Mouse (Mus musculus): ENCODE data around the gene Zcrb1. TPM values are rescaled to one million over a fixed set of nuclear protein-coding genes. Genes with fewer than 3 reads are reported as not detected.
A peak's percentile ranks its signal among the peaks of the same experiment; 100 is the strongest.
"Not testable (repeated sequence)": the region's sequence is repeated elsewhere in the genome, so short reads cannot be mapped to it uniquely, and the experiment has no call there.

Zcrb1 gene
- polyA plus RNA-seq, 1 experiment from 2014 or later, result 153 TPM

DNA sequence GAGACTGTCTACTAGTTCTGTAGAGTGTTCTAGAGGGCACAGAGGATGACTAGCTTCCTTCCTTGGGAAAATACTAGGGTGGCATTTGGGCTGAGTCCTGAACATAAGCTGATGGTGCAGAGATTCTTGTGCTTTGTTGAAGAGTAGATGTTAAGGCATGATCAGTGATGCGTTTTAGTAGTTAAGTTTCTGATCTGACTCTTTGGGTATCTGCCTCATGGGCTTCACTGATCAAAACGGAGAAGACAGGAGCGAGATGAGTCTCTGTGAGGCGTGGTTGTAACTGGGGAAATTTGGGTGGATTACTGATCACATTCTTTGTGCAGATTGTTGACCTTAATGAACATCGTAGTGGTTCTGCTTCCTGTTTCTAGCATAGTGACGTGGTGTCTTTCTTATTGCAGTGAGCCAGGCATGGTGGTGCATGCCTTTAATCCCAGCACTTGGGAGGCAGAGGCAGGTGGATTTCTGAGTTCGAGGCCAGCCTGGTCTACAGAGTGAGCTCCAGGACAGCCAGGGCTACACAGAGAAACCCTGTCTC, 7.4 kb upstream of the Zcrb1 start:
- no peak for ATAC-seq (replicated peaks)
- WGBS, result 89% methylated on average over 7 of the region's 7 CpGs
- Histone ChIP-seq H3K4me3 (no peak overlapping the region), H3K27me3 (no peaks in the 10 kb centered on the region), H3K27ac (replicated peaks) (no peak overlapping the region), H3K9ac (replicated peaks) (no peak overlapping the region), H3K4me2 (replicated peaks) (no peak overlapping the region), H3K9me3 (no peaks in the 10 kb centered on the region), H3K36me3 (no peaks in the 10 kb centered on the region), H3K4me1 (peaks cover 5% of the 10 kb centered on the region)

DNA sequence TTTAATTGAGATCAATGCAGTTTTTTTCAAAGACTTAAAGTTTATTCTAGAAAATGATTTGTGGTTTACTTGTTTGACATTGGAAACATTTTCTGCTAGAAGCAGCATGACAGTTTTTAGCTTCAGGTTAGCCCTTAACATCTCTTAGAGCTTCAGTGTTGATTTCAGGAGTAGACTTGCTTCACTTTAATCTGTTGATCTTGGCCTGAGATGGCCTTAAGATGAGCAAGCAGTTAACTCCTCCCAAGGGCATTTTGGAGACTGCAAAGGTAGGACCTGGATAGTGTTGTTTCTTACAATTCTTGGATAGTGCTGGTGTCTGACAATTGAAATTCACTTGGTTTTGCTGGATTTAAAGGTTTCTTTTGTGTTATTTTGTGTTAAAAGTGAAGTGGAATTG, 6.7 kb upstream of the Zcrb1 start:
- H3K9ac ChIP-seq (replicated peaks), result no peak overlapping the region
- H3K36me3 ChIP-seq, result no peaks in the 10 kb centered on the region
- H3K4me3 ChIP-seq, result no peak overlapping the region
- H3K27ac ChIP-seq (replicated peaks), result no peak overlapping the region
- H3K9me3 ChIP-seq, result no peaks in the 10 kb centered on the region
- H3K4me2 ChIP-seq (replicated peaks), result no peak overlapping the region
- ATAC-seq (replicated peaks), result no peak
- peaks cover 10% of the 10 kb centered on the region for H3K4me1 ChIP-seq
- no peaks in the 10 kb centered on the region for H3K27me3 ChIP-seq

DNA sequence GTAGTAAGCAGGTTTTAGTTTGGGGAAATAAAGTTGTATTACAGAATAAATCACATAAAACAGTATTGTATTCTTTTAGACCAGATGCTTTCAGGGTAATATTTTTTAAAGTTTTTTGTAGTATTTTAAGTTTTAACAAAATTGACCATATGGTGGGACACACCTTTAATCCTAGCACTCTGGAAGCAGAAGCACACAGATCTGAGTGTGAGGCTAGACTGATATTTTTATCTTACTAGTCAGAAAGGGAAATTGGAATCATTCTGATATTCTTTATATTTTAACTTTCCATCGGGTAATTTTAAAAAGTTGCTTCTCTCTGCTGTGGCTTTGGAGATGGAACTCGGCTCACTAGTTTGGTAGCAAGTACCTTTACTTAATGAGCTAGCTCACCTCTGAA, 4.6 kb upstream of the Zcrb1 start:
- peaks cover 23% of the 10 kb centered on the region for H3K4me1 ChIP-seq
- no peak overlapping the region for H3K9ac ChIP-seq (replicated peaks)
- H3K27ac ChIP-seq (replicated peaks), result no peak overlapping the region
- no peak for ATAC-seq (replicated peaks)
- no peak overlapping the region for H3K4me3 ChIP-seq
- H3K36me3 ChIP-seq, result no peaks in the 10 kb centered on the region
- H3K27me3 ChIP-seq, result no peaks in the 10 kb centered on the region
- 99% methylated on average over 2 of the region's 2 CpGs for whole genome bisulfite sequencing
- H3K9me3 ChIP-seq, result no peaks in the 10 kb centered on the region
- H3K4me2 ChIP-seq (replicated peaks), result no peak overlapping the region

DNA sequence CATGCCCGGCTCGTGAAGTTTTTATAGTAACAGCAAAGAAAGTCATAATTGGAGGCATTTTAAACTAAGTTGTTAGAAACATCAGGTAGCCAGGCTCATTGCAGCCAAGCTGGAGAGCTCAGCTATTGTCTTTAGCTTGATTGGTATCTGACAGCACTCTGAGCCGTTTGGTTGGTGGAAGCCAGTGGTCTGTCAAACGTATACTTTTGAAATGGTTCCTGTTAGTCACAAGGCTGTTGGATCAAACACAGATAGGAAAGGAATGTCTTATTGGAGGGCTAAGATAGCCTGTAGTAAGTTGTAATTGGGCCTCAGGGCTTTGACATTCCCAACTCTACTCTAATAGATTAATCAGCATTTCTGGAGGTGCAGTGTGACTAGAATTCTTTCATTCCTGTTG, 3.3 kb upstream of the Zcrb1 start:
- Histone ChIP-seq H3K4me2 (replicated peaks) (no peak overlapping the region), H3K4me1 (peaks cover 34% of the 10 kb centered on the region), H3K4me3 (no peak overlapping the region), H3K9ac (replicated peaks) (no peak overlapping the region), H3K36me3 (no peaks in the 10 kb centered on the region), H3K9me3 (no peaks in the 10 kb centered on the region), H3K27me3 (no peaks in the 10 kb centered on the region), H3K27ac (replicated peaks) (no peak overlapping the region)
- 79% methylated on average over 4 of the region's 4 CpGs for WGBS
- ATAC-seq (replicated peaks), result no peak

DNA sequence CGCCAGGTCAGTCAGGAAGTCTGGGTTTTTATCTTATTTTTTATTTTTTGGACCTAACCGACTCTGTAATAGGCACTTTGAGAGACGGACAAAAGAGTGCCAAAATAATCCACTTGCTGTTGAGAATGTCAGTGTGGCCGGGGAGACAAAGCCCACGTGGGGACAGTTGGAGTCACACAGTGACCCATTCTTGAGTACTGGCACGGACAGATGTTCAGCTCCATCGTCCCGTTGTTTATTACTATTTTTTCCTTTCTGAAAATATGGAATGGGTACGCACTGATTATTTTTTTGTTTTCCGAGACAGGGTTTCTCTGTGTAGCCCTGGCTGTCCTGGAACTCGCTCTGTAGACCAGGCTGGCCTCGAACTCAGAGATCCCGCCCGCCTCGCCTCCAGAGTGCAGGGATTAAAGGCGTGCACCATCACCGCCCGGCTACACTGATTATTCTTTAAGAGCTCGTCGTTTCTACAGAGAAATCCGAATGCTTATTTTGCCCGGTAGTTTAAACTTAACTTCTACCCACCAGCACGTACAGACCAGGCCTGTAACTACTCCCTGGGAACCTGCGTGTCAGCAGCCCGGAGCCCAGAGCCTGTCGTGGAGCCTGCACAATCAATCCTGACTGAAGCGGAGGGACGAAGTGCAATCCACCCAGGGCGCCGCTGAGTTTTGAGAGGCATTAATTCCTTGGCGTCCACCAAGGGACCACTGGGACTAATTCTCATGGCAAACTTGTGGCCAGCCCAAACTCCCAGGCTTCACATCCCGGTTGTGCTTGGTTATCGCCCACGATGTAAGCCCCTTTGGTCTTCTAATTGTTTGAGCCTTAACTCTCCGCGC, 786 bp upstream of the Zcrb1 start:
- H3K9me3 ChIP-seq, result no peaks in the 10 kb centered on the region
- H3K9ac ChIP-seq (replicated peaks), result peak overlapping the region; percentile 92
- peak; percentile 41 for ATAC-seq (replicated peaks)
- H3K4me3 ChIP-seq, result peak overlapping the region; percentile 81
- no peaks in the 10 kb centered on the region for H3K27me3 ChIP-seq
- H3K4me1 ChIP-seq, result peaks cover 43% of the 10 kb centered on the region
- peaks cover 10% of the 10 kb centered on the region for H3K36me3 ChIP-seq
- peak overlapping the region; percentile 92 for H3K27ac ChIP-seq (replicated peaks)
- H3K4me2 ChIP-seq (replicated peaks), result peak overlapping the region; percentile 79
- WGBS, result 2% methylated on average over 36 of the region's 36 CpGs

DNA sequence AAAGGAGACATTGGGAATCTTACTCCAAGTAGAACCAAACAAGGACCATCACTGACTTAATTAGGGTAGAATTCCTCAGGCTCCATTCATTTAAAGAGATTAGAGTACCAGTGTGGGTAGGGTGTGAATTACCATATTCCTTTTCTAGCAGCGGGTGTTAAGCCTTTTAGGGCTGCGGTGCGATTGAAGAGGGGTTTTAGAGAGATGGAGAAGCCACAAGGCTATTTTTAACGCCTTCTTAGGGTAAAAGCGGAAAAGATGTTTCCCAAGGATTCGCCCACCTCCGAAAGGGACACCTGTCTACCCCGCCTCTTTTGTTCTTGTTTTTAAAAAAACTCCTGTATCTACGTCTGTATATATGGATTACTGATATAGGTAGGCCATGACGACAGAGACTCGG, 865 bp downstream of the Zcrb1 start:
- under 1% methylated on average over 11 of the region's 11 CpGs for WGBS
- ATAC-seq (replicated peaks), result no peak
- Histone ChIP-seq H3K9ac (replicated peaks) (peak overlapping the region; percentile 92), H3K27ac (replicated peaks) (no peak overlapping the region), H3K36me3 (peaks cover 18% of the 10 kb centered on the region), H3K9me3 (no peaks in the 10 kb centered on the region), H3K4me3 (peak overlapping the region; percentile 81), H3K4me2 (replicated peaks) (peak overlapping the region; percentile 79), H3K4me1 (peaks cover 43% of the 10 kb centered on the region), H3K27me3 (no peaks in the 10 kb centered on the region)

DNA sequence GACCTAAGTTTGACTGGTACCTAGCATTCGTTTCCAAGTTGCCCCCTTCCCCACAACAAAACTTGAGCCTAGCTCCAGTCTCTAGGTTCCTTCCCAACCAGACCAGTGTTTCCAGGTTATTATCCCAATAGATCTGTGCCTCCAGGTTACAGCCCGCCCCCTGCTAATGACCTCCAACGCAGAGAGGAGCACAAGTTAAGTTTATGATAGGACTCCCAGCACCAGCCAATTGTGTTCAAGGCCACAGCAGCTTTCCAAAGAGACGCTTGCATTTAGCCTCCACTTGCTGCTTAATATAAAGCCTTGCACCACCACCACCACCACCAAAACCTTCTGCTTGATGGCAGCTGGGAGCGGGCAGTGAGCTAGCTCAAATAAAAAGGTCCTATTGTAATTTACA, 16.8 kb downstream of the Zcrb1 start:
- Histone ChIP-seq H3K4me2 (replicated peaks) (no peak overlapping the region), H3K9me3 (no peaks in the 10 kb centered on the region), H3K9ac (replicated peaks) (no peak overlapping the region), H3K36me3 (peaks cover 18% of the 10 kb centered on the region), H3K27me3 (no peaks in the 10 kb centered on the region), H3K27ac (replicated peaks) (no peak overlapping the region), H3K4me1 (no peaks in the 10 kb centered on the region), H3K4me3 (no peak overlapping the region)
- 76% methylated on average over 5 of the region's 5 CpGs for WGBS
- ATAC-seq (replicated peaks), result no peak

DNA sequence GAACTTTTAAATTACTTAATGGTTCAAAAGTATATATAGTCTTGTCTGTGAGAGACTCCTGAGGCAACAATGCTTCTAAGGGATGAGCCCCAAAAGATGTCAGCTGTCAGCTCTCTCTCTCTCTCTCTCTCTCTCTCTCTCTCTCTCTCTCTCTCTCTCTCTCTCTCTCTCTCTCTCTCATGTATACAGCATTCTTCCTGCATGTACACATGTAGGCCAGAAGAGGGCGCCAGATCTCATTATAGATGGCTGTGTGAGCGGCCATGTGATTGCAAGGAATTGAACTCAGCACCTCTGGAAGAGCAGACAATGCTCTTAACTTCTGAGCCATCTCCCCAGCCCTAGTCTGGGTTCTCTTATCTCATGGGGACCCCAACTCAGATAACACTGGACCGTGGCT, 19.0 kb downstream of the Zcrb1 start:
- 91% methylated on average over 3 of the region's 3 CpGs for WGBS
- Histone ChIP-seq H3K9ac (replicated peaks) (no peak overlapping the region), H3K36me3 (peaks cover 5% of the 10 kb centered on the region; the same call in 1 of the 2 replicates), H3K9me3 (no peaks in the 10 kb centered on the region), H3K27ac (replicated peaks) (no peak overlapping the region), H3K4me2 (replicated peaks) (no peak overlapping the region), H3K27me3 (no peaks in the 10 kb centered on the region), H3K4me1 (no peaks in the 10 kb centered on the region), H3K4me3 (no peak overlapping the region)
- no peak for ATAC-seq (replicated peaks)

DNA sequence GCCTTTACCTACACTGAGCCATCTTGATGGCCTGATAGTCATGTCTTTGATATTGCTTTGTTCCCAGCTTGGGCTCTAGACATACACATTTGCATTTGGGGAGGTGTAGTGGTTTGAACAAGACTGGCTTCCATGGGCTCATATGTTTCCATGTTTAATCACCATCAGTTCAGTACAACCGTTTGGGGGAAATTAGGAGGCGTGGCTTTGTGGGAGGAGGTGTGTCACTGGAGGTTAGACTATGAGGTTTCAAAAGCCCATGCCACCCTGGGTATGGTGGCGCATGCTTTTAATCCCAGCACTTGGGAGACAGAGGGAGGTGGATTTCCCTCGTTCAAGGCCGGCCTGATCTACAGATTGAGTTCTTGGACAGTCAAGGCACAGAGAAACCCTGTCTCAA, 22.4 kb downstream of the Zcrb1 start:
- ATAC-seq (replicated peaks), result no peak
- Histone ChIP-seq H3K27me3 (no peaks in the 10 kb centered on the region), H3K36me3 (no peaks in the 10 kb centered on the region), H3K9me3 (no peaks in the 10 kb centered on the region), H3K4me3 (no peak overlapping the region), H3K4me2 (replicated peaks) (no peak overlapping the region), H3K9ac (replicated peaks) (no peak overlapping the region), H3K27ac (replicated peaks) (no peak overlapping the region), H3K4me1 (no peaks in the 10 kb centered on the region)
- 91% methylated on average over 5 of the region's 5 CpGs for WGBS

DNA sequence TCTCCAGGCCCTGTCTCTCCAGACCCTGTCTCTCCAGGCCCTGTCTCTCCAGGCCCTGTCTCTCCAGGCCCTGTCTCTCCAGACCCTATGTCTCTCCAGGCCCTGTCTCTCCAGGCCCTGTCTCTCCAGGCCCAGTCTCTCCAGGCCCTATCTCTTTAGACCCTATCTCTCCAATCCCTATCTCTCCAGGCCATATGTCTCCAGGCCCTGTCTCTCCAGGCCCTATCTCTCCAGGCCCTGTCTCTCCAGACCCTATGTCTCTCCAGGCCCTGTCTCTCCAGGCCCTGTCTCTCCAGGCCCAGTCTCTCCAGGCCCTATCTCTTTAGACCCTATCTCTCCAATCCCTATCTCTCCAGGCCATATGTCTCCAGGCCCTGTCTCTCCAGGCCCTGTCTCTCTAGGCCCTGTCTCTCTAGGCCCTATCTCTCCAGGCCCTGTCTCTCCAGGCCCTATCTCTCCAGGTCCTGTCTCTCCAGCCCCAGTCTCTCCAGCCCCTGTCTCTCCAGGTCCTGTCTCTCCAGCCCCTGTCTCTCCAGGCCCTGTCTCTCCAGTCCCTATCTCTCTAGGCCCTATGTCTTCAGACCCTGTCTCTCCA, 25.5 kb downstream of the Zcrb1 start:
- H3K4me1 ChIP-seq; H3K27me3 ChIP-seq; ATAC-seq (replicated peaks); H3K9me3 ChIP-seq; H3K36me3 ChIP-seq; H3K27ac ChIP-seq (replicated peaks); H3K4me3 ChIP-seq; H3K4me2 ChIP-seq (replicated peaks); H3K9ac ChIP-seq (replicated peaks): not testable (repeated sequence)

DNA sequence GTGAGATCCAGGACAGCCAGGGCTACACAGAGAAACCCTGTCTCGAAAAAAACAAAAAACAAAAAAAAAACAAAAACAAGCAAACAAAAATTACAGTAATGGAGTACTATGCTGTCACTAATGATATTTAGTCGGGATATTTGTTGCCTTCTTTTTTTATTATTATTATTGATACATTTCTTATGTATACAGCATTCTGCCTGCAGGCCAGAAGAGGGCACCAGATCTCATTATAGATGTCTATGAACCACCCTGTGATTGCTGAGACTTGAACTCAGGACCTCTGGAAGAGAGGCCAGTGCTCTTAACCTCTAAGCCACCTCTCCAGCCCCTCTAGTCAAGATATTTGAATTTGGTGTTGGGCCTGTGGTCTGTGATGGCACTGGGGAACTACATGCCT, 26.3 kb downstream of the Zcrb1 start:
- H3K4me3 ChIP-seq, result no peak overlapping the region
- H3K9me3 ChIP-seq, result no peaks in the 10 kb centered on the region
- 76% methylated on average over 2 of the region's 2 CpGs for WGBS
- no peaks in the 10 kb centered on the region for H3K36me3 ChIP-seq
- ATAC-seq (replicated peaks), result no peak
- H3K27me3 ChIP-seq, result no peaks in the 10 kb centered on the region
- H3K4me1 ChIP-seq, result no peaks in the 10 kb centered on the region
- H3K9ac ChIP-seq (replicated peaks), result no peak overlapping the region
- no peak overlapping the region for H3K27ac ChIP-seq (replicated peaks)
- H3K4me2 ChIP-seq (replicated peaks), result no peak overlapping the region

DNA sequence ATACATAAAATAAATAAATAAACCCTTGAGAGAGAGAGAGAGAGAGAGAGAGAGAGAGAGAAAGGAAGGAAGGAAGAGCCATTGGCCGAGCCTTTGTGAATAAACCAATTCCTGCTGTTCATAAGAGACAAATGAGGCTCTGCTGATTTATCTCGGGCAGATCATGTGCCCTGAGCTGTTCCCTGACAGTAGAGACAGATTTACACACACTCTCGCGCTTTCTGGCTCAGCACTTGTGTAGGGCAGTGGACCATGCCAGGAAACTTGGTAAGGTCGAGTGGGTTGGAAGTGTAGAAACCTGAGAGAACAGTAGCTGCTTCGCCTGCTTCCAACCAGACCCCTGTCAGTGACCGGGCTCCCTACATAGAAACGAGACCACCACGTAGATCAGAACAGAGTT, 29.6 kb downstream of the Zcrb1 start:
- Histone ChIP-seq H3K4me3 (no peak overlapping the region), H3K9me3 (no peaks in the 10 kb centered on the region), H3K9ac (replicated peaks) (no peak overlapping the region), H3K4me1 (no peaks in the 10 kb centered on the region), H3K36me3 (no peaks in the 10 kb centered on the region), H3K27ac (replicated peaks) (no peak overlapping the region), H3K27me3 (no peaks in the 10 kb centered on the region), H3K4me2 (replicated peaks) (no peak overlapping the region)
- ATAC-seq (replicated peaks), result no peak
- WGBS, result 81% methylated on average over 9 of the region's 9 CpGs

Measured in forebrain, embryonic 15.5 days (tissue).